Mouse (Mus musculus): ENCODE measurements at regions not wholly inside any gene's neighbourhood (a gene's known extent, or its start where the extent isn't known, plus 50 kb on each side); places are given as distances from the start of the nearest gene placed in this dataset.
A peak's percentile ranks its signal among the peaks of the same experiment; 100 is the strongest.

DNA sequence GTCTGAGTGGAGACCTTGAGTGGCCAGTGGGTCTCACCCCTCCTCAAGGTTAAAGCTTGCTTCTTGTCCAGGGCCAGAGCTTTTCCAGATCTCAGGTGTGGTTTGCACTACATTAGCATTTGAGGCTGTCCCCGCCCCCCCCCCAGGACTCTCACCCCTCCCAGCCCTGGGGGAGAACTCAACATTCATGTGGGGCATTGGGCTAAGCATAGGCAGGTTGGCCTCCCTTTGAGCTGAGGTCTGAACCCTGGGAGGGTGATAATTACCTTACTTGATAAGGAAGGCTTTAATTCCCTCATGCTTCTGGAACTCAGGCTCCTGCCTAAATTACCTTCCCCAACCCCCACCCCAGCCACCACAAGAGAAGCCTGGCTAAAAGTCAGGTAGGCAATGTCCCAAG is 78.9 kb upstream of the Gm21863 start:
- peak; percentile 89 for DNase-seq (ENCODE audit: low read depth, low spot score)

DNA sequence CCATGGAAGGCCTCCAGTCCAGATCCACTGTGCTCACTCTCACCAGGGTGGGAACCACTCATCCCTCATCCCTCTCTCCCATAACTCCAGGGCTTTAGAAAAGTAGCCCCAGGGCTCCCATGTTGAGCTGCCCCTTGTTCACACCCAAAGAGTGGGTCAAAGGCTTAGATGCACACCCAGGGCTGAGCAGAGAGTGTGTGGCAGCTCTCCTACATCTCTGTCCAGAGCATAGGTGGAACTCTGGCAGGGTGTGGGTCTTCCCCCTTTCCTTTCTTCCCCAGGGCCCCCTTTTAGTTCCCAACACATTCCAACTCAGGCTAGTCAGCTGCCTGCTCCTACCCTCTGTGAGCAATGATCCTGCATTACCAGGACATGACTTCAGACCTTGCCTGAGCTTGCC is 78.1 kb upstream of the Gm21863 start:
- DNase-seq (ENCODE audit: low read depth, low spot score) = peak; percentile 35

DNA sequence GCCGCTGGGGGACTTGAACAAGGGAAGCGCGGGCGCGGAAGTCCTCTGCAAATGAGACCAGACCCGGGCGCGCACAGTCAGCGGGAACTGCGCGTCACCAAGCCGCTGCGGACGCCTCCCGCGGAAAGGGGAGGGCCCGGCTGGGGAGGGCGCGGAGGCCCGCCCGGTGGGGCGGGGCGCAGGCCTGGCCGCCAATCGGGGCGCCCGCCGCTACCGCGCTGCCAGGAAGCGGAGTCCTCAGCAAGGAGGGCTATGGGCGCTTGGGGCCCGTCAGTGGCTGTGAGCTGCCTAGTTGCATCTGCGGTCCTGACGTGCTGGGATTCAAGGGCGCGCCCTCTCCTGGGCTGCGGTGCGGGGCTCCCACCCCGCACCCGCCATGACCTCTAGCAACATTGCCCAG is 71.9 kb upstream of the Gm21863 start:
- no peak for DNase-seq (ENCODE audit: low read depth, low spot score)
